Mouse (Mus musculus) megakaryocyte, embryonic 14.5 days (primary cell): ENCODE data around the gene Comtd1.

Experiments used
- FLI1 ChIP-seq: IDR thresholded peaks from 2 replicates; pipeline ENCODE4 v1.6.1; 2012; ENCODE audit warnings: low read length, inconsistent platforms, mixed read lengths
- GATA1 ChIP-seq: IDR thresholded peaks from 3 replicates; pipeline ENCODE4 v1.6.1; 2012; ENCODE audit warnings: mixed read lengths, low read length, inconsistent platforms, borderline replicate concordance

DNA sequence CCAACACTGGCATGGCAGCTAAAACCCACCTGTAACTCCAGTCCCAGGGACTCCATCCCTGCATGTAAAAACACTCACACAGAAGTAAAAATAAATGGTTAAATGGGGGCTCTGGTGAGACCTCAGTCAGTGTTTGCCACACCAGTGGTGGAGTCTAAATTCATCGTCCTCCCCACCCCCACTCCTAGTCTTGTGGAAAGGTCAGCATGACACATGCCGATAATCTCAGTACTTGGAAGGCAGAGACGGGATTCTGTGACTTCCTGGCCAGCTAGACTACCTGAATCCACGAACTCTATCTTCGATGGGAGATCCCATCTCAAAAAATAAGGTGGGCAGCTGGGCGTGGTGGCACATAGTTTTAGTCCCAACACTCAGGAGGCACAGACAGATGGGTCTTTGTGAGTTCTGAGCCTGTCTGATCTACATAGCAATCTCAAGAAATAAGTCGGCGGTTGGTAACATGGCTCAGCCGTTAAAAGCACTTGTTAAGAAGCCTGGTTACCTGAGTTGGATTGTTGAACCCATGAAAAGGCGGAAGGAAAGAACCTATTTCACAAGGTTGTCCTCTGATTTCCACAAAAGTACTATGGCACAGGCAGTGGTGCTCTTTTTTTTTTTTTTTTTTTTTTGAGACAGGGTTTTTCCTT is 36.9 kb downstream of the Comtd1 start:
- TF ChIP-seq FLI1 (no peak), GATA1 (no peak)
